Mouse (Mus musculus) heart, embryonic 10.5 days (tissue): ENCODE measurements around the gene Tmem270. TPM values are rescaled to one million over a fixed set of nuclear protein-coding genes. Genes with fewer than 3 reads are reported as not detected.

Experiments
- DNase-seq: peaks from one replicate; pipeline ENCODE4 v3.0.0-alpha.2; 2017; ENCODE audit warnings: low spot score
- H3K27ac ChIP-seq: fragments of 300-500 bp; sonication (generic); 2 replicates; pipeline ENCODE4 v1.5.1; 2016; ENCODE audit warnings: mild to moderate bottlenecking
- H3K27me3 ChIP-seq: fragments of 300-500 bp; sonication (generic); 2 replicates; pipeline ENCODE4 v1.6.1; 2016; ENCODE audit warnings: mild to moderate bottlenecking; ENCODE audit not compliant: poor library complexity, insufficient read depth, severe bottlenecking
- H3K36me3 ChIP-seq: fragments of 300-500 bp; sonication (generic); 2 replicates; pipeline ENCODE4 v1.6.1; 2016; ENCODE audit warnings: mild to moderate bottlenecking, moderate library complexity
- H3K4me1 ChIP-seq: fragments of 300-500 bp; sonication (generic); 2 replicates; pipeline ENCODE4 v1.6.1; 2016; ENCODE audit warnings: mild to moderate bottlenecking
- H3K4me3 ChIP-seq: fragments of 300-500 bp; sonication (generic); 2 replicates; pipeline ENCODE4 v1.5.1; 2016; ENCODE audit warnings: mild to moderate bottlenecking, moderate library complexity
- H3K9me3 ChIP-seq: fragments of 300-500 bp; sonication (generic); 2 replicates; pipeline ENCODE4 v1.6.1; 2016; ENCODE audit warnings: mild to moderate bottlenecking, moderate library complexity
- WGBS: fragments of 180-500 bp; shearing (Covaris S2); methylation state at CpG from one replicate; pipeline ENCODE4 v1.1.7; 2016; 5-methylcytosine and 5-hydroxymethylcytosine counted together
- polyA plus RNA-seq: library from polyadenylated mRNA; unstranded; fragments of >200 nt; fragmentation: Nextera tagmentation; extraction: Ambion mirVana; gene quantifications from 2 replicates; pipeline ENCODE4 v1.2.1, GENCODE M21; 2016

Gene Tmem270
- polyA plus RNA-seq, 1 experiment from 2014 or later: not detected

DNA sequence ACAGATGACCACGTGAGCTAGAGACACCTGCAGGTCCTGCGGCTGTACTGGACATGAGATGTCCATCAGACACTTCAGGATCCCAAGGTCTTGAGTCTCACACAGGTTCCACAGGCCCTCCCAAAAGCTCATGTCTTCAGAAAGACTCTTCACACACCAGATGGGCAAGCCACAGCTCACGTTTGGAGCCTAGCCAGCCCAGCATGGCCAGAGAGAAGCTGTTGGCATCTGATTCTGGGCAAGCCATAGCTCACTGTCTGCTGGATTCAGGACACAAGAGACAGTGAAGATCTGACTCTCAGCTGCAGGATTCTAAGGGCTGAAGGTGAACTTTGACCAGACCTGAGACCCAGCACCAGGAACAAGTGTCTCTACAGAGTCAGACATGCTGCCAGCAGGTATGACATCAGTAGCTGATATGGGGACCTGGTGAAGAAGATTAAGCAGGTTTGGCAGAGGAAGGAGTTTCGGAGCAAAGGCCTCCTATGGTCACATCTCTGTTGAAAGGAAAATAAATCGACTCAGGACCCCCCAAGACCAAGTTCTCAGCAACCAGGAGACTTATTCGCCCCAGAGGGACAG is 13.7 kb upstream of the Tmem270 start:
- WGBS: 80% methylated on average over 6 of the region's 6 CpGs
- H3K27ac ChIP-seq: no peak overlapping the region

DNA sequence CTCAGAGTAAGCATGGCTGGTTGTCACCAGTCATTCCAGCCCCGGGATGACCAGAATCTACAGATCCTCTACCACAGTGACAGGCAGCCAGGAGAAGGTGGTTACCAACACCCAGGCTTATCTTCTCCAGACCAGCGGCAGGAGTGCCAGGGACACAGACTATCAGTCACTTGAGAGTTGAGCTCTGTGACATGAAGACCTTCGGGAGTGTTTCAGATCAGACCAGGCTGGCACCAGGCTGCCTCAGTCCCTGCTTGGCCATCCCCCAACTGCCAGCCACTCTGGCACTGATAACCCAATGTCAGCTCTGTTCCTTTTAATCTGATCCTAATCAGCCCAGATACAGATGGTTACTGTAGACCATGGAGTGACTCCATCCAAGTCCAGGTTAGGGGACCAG is 12.6 kb upstream of the Tmem270 start:
- WGBS: 49% methylated on average over 3 of the region's 3 CpGs
- H3K27ac ChIP-seq: no peak overlapping the region
- peak; percentile 84 for DNase-seq

More for the DNA sequence above, 13.7 kb upstream of the Tmem270 start:
- 0 out of 2 replicates have a peak, but pooled peaks cover 6% of the 10 kb centered on the region for H3K4me1 ChIP-seq
- H3K27me3 ChIP-seq: peaks cover 14% of the 10 kb centered on the region; the same call in 1 of the 2 replicates
- no peaks in the 10 kb centered on the region for H3K36me3 ChIP-seq
- DNase-seq: no peak
- no peak overlapping the region for H3K4me3 ChIP-seq
- no peaks in the 10 kb centered on the region for H3K9me3 ChIP-seq

DNA sequence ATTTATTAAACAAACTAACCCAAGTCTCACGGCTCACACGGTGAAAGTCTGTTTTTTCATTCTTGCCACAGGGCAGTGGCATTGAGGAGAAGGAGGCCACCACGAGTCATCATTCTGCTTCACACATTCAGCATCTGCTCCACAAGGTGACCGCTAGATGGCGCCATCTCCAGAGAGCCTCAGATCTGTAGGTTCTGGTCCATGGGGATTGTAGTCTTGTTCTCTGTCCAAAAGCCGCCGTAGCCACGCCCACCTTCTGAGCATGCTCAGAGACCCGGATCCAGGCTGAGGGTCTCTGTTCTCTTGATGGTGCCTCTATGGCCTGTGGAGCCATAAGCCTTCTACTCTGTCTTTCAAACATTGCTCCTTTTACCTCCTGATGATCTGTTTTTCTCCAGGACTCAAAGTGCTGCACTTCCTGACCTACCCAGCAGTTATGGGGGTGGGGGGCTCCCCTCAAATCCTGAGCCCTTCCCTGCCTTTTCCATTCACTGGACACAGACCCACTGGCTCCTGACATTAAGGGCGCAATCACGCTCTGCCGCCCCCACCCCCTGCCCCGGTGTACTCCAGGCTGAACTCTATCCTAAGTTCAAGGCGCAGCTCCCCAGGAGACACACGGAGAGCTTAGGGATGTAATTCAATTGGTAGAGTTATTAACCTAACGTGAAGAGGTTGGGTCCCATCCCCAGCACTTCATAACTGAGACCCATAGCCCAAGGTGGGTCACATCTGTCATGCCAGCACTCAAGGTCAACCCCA is 11.7 kb upstream of the Tmem270 start:
- Histone ChIP-seq H3K27me3 (peaks cover 31% of the 10 kb centered on the region; the same call in 1 of the 2 replicates), H3K4me3 (no peak overlapping the region), H3K4me1 (0 out of 2 replicates have a peak, but pooled peaks cover 6% of the 10 kb centered on the region), H3K36me3 (no peaks in the 10 kb centered on the region), H3K9me3 (no peaks in the 10 kb centered on the region), H3K27ac (peak overlapping the region; percentile 38; the same call in 1 of the 2 replicates)
- DNase-seq: peak; percentile 89
- 53% methylated on average over 16 of the region's 16 CpGs for WGBS

More for the DNA sequence above, 12.6 kb upstream of the Tmem270 start:
- Histone ChIP-seq H3K4me3 (no peak overlapping the region), H3K4me1 (0 out of 2 replicates have a peak, but pooled peaks cover 6% of the 10 kb centered on the region), H3K9me3 (no peaks in the 10 kb centered on the region), H3K27me3 (peaks cover 25% of the 10 kb centered on the region; the same call in 1 of the 2 replicates), H3K36me3 (no peaks in the 10 kb centered on the region)

DNA sequence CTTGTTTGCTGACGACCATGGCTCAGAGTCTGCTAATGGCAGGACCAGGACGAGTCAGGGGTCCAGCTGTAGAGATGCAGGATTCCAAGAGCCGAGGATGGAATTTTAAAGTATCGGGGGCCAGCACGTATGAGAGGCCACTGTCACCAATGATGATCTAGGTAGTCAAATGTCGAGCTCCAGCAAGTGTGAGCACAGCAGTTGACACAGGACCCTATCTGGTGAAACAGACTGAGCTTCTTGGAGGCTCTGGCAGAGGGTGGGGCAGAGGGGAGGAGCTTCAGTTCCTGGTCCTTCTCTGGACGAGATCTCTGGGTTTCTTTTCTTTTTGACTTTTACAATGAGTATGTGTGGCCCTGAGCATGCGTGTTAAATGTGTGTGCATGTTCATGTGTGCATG is 8.8 kb upstream of the Tmem270 start, which contains the start of gene Cldn13:
Cldn13 (minus strand) TSS at position 216 of the 400 bp plus-strand sequence.
- WGBS: 77% methylated on average over 8 of the region's 8 CpGs
- Histone ChIP-seq H3K9me3 (no peaks in the 10 kb centered on the region), H3K4me1 (0 out of 2 replicates have a peak, but pooled peaks cover 6% of the 10 kb centered on the region), H3K27me3 (peaks cover 26% of the 10 kb centered on the region; the same call in 1 of the 2 replicates), H3K36me3 (no peaks in the 10 kb centered on the region), H3K27ac (peak within 1 kb of the TSS; percentile 69; the same call in 1 of the 2 replicates), H3K4me3 (peak within 1 kb of the TSS; percentile 36)
- peak; percentile 85 for DNase-seq

DNA sequence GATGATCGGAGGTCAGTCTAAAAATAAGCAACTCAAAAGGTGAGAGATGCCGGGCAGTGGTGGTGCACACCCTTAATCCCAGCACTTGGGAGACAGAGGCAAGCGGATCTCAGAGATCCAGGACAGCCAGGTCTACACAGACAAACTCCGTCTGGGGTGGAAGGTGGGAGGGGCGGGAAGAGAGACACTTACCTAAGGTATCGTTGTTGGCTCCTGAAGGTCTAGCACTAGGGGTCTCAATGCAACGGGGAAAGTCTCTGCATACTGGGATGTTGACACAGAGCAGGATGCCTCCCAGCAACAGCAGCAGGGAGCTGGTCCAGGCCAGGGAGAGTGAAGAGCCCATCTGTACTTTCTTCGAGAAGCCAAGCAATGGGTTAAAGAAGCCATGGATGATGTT is 8.0 kb upstream of the Tmem270 start:
- 69% methylated on average over 8 of the region's 8 CpGs for WGBS
- H3K9me3 ChIP-seq: no peaks in the 10 kb centered on the region
- H3K27ac ChIP-seq: peak overlapping the region; percentile 69; the same call in 1 of the 2 replicates
- H3K4me3 ChIP-seq: peak overlapping the region; percentile 36; the same call in 1 of the 2 replicates
- DNase-seq: no peak
- no peaks in the 10 kb centered on the region for H3K36me3 ChIP-seq
- H3K27me3 ChIP-seq: peaks cover 26% of the 10 kb centered on the region; the same call in 1 of the 2 replicates
- H3K4me1 ChIP-seq: 0 out of 2 replicates have a peak, but pooled peaks cover 6% of the 10 kb centered on the region

DNA sequence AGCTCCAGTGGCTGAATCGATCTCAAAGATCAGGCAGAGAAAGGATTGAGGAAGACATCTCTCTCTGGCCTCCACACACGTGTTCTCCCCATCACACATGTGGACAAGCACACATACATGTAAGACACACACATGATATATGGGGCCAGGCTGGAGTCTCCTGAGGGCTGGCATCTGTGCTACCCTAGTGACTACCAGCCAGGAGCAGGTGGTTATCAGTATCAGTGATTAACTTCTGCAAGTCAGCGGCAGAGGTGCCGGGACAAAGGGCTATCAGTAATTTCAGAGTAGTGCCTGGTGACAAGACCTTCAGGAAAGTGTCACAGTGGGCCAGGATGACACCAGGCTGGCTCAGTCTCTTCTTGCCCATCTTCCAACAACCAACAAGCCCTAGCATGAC is 7.2 kb upstream of the Tmem270 start:
- H3K27ac ChIP-seq: peak overlapping the region; percentile 69; the same call in 1 of the 2 replicates
- peaks cover 26% of the 10 kb centered on the region for H3K27me3 ChIP-seq
- 44% methylated on average over 4 of the region's 4 CpGs for WGBS
- peak; percentile 89 for DNase-seq
- no peaks in the 10 kb centered on the region for H3K4me1 ChIP-seq
- no peaks in the 10 kb centered on the region for H3K36me3 ChIP-seq
- H3K9me3 ChIP-seq: no peaks in the 10 kb centered on the region
- H3K4me3 ChIP-seq: peak overlapping the region; percentile 36; the same call in 1 of the 2 replicates

DNA sequence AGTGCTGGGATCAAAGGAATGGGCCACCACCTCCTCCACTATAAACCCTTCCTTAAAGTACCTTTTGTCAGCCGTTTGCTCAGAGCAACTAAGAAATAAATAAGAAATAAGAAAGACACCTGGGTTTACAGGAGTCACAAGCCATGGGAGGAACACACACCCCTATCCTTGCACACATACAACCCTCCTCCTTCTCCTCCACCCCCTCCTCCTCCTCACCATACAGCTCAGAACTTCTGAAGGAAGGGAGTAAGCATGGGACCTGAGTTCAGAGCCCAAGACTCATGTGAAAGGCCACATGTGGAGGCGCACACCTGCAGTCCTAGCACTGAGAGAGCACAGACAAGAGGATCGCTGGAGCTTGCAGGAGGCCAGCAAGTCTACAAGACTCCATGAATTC is 6.8 kb upstream of the Tmem270 start:
- no peaks in the 10 kb centered on the region for H3K36me3 ChIP-seq
- peak overlapping the region; percentile 42; the same call in 1 of the 2 replicates for H3K27ac ChIP-seq
- H3K27me3 ChIP-seq: peaks cover 30% of the 10 kb centered on the region
- no peaks in the 10 kb centered on the region for H3K4me1 ChIP-seq
- DNase-seq: no peak
- WGBS: 71% methylated on average over 3 of the region's 3 CpGs
- H3K9me3 ChIP-seq: no peaks in the 10 kb centered on the region
- no peak overlapping the region for H3K4me3 ChIP-seq

DNA sequence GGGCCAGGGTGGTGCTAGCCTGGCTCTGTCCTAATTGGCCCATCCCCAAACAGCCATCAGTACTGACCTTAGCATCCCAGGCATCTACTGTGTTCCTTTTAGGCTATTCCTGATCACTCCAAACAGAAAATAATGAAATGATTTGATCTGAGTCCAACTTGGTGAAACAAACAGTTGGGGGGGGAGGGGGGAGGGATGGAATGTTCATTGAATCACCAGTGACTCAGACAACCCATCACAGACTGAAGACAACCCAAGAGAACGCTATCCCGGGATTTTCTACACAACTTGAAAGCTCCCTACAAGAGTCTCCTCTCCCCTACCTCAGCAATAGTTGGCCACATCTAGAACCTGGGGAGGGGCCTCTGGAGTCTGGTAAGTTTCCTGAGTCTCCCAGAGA is 5.4 kb upstream of the Tmem270 start:
- Histone ChIP-seq H3K36me3 (no peaks in the 10 kb centered on the region), H3K4me1 (no peaks in the 10 kb centered on the region), H3K27me3 (peaks cover 30% of the 10 kb centered on the region), H3K9me3 (no peaks in the 10 kb centered on the region), H3K27ac (no peak overlapping the region), H3K4me3 (no peak overlapping the region)
- WGBS: 79% methylated on average over 2 of the region's 2 CpGs
- DNase-seq: no peak

DNA sequence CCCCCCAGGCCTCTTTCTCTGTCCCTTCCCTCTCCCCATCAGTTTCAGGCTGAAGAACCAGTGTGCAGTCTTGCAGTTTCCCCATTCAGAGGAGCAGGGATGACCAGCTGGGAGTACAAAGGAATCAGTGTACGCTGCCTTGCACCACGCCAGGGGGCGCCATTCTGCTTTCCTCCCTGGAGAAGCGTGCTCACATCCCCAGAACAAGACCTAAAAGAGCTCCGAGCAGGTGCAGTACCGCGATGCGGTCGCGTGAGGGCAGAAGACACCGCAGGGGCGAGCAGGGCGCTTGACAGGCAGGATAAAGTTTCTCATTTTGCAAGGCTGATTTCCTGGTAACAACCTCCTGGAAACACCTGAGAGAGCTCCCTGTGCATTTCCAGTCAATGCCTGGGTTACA is 602 bp upstream of the Tmem270 start:
- Histone ChIP-seq H3K9me3 (no peaks in the 10 kb centered on the region), H3K27ac (no peak overlapping the region), H3K4me1 (no peaks in the 10 kb centered on the region), H3K4me3 (no peak overlapping the region), H3K27me3 (peaks cover 10% of the 10 kb centered on the region; the same call in 1 of the 2 replicates), H3K36me3 (no peaks in the 10 kb centered on the region)
- under 1% methylated on average over 13 of the region's 13 CpGs for WGBS
- peak; percentile 96 for DNase-seq

DNA sequence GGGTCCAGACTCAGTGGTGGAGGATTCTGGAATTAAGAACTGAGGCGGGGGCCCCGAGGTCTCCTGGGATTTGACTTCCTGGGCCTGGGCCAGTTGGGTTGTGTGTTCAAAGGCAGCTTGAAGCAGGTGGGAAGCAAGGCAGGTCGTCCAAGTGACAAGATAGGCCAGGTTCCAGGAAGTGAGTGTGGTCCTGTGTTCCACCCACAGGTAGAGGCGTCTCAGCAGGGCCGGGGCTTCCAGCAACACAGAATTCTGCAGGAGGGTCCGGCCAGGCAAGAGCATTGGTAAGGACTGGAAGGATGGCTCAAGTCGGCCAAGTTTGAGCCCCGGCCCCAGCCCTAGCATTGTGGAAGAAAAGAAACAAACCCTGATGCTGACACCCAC is 4.9 kb downstream of the Tmem270 start:
- no peak for DNase-seq
- H3K36me3 ChIP-seq: no peaks in the 10 kb centered on the region
- no peak overlapping the region for H3K27ac ChIP-seq
- no peak overlapping the region for H3K4me3 ChIP-seq
- H3K27me3 ChIP-seq: peaks cover 28% of the 10 kb centered on the region
- H3K4me1 ChIP-seq: peaks cover 23% of the 10 kb centered on the region
- WGBS: 67% methylated on average over 8 of the region's 8 CpGs
- no peaks in the 10 kb centered on the region for H3K9me3 ChIP-seq

DNA sequence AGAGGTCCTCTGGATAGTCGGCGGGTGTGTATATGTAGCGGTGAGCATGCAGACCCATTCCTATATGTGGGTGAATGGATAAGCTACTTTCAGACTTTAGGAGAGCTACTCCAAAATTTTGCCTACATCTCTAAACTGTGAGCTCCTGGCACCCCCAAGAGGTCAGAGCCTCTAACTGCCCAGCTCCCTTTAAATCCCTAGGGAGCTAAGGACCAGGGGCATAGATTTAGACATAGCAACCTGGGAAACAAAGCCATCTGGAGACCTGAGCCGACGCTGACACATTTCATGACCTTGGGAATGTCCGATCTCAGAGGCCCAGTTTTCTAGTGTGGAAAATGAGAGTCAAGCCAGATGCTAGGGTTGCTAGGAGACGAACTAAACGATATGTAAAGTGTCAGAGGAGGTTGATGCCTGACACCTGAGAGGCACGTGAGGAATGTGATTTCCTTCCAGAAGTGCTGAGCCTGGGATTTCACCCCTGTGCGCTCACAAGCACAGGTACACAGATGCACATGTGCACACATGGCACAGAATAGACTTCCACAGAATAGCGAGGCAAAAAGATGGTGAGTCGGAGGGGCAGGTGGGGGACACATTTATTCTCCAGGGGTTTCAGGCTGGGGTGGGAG is 5.4 kb downstream of the Tmem270 start:
- no peak overlapping the region for H3K27ac ChIP-seq
- WGBS: 41% methylated on average over 12 of the region's 12 CpGs
- H3K4me1 ChIP-seq: peaks cover 24% of the 10 kb centered on the region
- H3K4me3 ChIP-seq: no peak overlapping the region
- peaks cover 29% of the 10 kb centered on the region for H3K27me3 ChIP-seq
- DNase-seq: no peak
- no peaks in the 10 kb centered on the region for H3K9me3 ChIP-seq
- no peaks in the 10 kb centered on the region for H3K36me3 ChIP-seq

DNA sequence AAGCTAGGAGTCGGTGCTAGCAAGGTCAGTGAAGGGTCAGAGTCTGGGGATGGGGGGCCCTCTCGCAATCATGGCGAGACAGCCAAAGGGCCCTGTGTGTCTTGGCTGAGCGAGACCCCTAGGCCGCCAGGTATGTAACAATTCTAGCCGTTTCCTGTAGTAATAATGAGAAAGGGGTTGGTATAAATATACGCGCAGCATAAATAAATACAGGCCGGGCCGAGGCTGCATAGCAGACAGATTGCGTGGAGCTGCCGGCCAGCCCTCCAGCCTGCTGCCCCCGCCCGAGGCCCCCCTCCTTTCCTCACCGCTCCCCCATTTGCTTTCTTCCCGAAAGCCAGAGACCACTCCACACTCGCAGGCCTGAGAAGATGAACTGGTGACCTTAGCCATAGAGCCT is 8.9 kb downstream of the Tmem270 start:
- Histone ChIP-seq H3K27ac (0 out of 2 replicates have a peak overlapping the region, but pooled peaks have one; percentile 62), H3K36me3 (no peaks in the 10 kb centered on the region), H3K4me1 (peaks cover 27% of the 10 kb centered on the region), H3K9me3 (no peaks in the 10 kb centered on the region), H3K4me3 (no peak overlapping the region), H3K27me3 (peaks cover 26% of the 10 kb centered on the region)
- WGBS: 76% methylated on average over 17 of the region's 17 CpGs
- no peak for DNase-seq
